Mouse (Mus musculus) gastrocnemius, adult 18-20 months (tissue): ENCODE results near the gene Nol12. TPM values are rescaled to one million over a fixed set of nuclear protein-coding genes. Genes with fewer than 3 reads are reported as not detected.

Experiments
- DNase-seq: peaks from one replicate; pipeline ENCODE4 v3.0.0; 2021; ENCODE audit warnings: low spot score
- total RNA-seq, 2 experiments: library from RNA; stranded (reverse); gene quantifications; 2 replicates each; pipeline ENCODE4 v1.2.3; 2021

Gene Nol12
- total RNA-seq, 2 experiments from 2014 or later, result 26.4 to 29.1 TPM

GRCm38 (mm10) chr15:78948152-78948725 lies 13.5 kb downstream of the Nol12 start:
- DNase-seq, result no peak

GRCm38 (mm10) chr15:78948883-78949282 lies 14.2 kb downstream of the Nol12 start:
- no peak for DNase-seq

GRCm38 (mm10) chr15:78955663-78956062 lies 20.9 kb downstream of the Nol12 start:
- no peak for DNase-seq

DNA sequence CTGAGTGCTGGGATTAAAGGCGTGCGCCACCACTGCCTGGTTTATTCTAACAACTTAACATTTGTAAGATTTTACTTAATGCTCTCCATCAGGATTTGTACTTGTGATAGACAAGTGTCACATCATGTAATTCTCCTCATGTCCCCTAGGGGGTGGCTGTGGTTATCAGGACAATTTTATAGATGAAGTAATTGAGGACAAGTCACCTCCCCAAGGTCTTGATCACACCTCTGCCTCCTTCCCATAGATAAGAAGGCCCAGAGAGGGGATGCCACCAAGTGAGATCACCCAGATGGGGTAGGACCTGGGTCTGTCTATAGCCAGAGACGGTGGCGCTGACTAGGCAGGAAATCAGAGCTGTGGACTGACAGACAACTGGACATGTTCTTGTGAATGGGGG lies 21.6 kb downstream of the Nol12 start:
- DNase-seq, result no peak

DNA sequence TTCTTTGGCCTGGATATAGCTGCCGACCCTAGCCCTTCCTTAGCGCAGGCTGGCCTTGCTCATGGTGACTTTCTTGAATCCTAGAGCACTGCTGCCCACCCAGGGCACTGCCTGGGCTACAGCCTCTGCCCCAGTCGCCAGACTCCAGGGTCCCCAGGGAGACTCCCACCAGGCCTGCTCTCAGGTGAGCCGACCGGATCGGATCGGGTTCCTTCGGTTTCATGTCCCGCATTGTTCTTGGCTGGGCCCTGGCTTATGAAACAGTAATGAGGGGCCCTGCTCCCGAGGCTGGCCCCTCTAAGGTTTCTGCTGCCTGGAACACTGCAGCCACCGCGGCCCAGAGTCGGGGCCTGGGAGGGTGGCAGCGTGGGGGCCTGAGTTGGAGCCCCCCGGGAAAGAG lies 22.3 kb downstream of the Nol12 start:
- no peak for DNase-seq

DNA sequence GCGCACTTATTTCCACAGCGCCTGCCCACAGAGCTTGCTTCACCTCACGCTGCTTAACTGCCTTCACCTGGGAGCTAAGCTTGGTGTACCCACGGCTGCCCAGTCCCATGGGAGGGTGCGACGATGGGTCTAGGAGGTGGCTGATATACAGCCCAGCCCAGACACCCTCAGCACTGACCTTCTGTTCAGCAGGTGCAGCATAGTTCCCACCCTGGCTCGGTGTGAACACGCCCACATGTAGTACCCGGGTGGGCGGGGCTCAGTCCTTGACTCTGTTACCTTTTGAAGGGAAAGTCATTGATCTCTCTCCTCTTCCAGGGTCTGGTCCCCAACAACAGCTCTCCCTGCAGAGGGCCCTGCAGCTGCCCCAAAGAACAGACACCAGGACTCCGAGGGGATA lies 24.8 kb downstream of the Nol12 start:
- DNase-seq, result no peak

GRCm38 (mm10) chr15:78960088-78960487 lies 25.4 kb downstream of the Nol12 start:
- peak; percentile 83 for DNase-seq

DNA sequence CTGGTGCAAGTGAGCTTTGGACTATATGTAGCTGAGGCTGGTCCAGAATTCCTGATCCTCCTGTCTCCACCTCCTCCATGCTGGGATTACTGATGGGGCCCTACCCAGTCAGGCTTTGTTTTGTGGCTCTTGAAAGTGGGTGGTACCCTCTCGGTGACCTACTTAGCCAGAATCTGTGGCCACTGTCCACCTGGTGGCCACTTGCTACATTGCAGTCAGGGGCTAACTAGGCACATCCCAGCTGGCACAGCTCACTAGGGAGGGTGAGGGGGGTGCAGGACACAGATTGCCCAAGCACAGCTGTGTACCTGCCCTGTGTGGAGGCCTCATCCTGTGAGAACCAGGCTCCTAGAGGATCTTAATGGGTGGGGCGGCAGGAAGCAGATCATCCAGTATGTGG lies 28.2 kb downstream of the Nol12 start:
- DNase-seq, result peak; percentile 68

DNA sequence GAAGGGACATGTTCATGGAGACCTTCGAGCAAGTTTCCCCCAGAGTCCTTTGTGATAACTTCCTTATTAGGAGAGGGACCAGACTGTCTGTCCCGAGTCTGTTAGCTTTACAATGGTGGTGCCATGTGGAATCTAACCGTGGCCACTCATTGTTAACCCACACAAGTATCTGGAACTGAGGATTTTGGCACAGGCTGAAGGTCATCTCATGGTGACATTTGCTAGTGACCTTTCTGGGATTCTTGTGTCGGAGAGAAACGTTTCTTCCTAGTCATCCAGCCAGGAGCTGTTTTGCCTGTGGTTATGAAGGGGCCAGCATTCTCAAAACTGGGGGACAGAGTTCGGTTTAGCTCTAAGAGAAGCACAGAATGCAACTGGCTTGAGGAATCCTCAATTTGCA lies 36.9 kb downstream of the Nol12 start:
- DNase-seq, result no peak

- DNase-seq, result no peak
Measured at GRCm38 (mm10) chr15:78973950-78974349, 39.2 kb downstream of the Nol12 start.

GRCm38 (mm10) chr15:78977676-78978159 lies 43.0 kb downstream of the Nol12 start:
- no peak for DNase-seq

GRCm38 (mm10) chr15:78978875-78979274 lies 44.1 kb downstream of the Nol12 start:
- DNase-seq, result peak; percentile 89

DNA sequence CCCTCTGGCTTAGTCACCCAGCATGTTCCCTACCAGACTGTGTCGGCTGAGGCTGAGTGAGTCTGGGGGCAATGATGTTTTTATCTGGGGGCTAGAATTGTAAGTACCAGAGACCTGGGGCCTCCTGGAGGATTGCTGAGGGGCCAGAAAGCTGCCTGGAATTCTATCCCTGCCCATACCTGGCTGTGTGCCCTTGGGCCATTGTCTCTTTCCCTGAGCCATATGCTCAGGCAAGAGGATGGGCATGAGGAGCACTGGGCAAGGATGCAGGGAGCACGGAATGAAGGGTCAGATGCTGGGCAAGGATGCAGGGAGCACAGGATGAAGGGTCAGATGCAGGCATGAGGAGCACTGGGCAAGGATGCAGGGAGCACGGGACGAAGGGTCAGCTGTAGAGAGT lies 45.4 kb downstream of the Nol12 start:
- DNase-seq, result no peak

DNA sequence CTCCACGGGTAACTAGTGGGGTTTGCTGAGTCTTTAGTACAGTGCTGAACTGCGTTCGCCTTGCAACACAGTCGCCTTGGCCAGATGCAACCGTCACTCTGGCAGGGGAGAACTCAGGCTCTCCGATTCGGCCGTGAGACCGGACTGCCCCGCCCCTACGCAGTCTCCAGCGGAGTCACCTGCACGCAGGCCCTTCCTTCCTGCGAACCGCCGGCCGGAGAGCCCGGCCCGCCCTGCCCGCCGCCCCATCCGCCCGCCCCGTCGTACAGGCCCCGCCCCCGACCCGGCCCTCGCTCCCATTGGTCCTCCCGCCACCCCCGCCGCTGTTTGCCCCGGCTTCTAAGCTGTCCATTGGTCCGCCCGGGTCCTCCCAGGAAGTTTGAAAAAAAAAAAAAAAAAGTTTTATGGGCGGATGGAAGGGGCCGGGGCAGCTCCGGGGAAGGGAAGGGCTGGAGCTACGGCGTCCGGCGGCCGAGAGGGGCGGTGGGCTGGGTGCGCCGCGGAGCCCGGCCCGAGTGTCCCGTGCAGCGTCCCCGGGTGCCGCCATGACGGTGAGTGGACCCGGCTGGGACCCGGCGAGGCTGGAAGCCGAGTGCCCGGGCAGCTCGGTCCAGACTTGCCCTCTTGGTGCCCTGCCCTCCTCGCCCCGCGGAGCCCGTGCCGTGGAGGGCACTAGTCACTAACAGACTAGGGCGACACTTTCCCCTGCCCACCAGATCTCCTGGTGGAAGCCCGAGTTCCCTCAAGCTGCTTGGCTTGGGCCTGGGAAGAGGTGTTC lies 48.1 kb downstream of the Nol12 start:
- DNase-seq, result peak; percentile 88

DNA sequence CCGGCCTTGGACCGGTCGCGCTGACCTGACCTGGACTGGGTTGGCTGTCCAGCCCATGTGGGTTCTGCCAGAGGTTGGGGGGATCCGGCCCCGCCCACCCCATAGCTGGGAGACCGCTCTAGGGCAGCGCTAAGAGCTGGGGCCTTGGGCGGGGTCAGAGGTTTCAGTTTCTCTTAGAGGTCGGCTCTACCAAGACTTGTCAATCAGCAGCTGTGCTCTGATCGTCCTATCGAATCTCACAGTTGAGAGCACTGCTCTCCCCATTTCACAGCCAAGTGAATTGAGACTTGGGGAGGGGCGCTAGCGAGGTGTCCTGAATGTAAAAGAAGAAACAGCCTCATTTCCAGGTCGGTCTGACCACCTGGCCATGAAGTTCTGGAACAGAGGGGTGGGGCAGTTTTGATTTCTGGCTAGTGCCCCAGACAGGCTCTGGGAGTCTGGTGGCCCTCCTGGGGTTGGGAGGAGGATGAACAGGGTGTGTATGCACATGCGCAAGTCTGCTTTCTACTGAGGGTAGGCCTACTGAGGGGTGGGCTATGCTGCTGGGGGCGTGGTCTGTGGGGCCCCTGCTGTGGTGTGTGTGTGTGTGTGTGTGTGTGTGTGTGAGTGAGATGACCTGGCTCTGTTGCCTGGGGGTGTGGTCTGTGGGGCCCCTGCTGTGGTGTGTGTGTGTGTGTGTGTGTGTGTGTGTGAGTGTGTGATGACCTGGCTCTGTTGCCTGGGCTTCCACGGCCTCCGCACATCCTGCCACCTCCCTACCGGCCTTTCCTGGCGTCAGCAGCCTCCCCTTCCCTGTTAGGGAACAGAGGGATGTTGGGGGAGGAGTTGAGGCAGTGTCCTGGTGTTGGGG lies 48.9 kb downstream of the Nol12 start:
- DNase-seq, result peak; percentile 60

DNA sequence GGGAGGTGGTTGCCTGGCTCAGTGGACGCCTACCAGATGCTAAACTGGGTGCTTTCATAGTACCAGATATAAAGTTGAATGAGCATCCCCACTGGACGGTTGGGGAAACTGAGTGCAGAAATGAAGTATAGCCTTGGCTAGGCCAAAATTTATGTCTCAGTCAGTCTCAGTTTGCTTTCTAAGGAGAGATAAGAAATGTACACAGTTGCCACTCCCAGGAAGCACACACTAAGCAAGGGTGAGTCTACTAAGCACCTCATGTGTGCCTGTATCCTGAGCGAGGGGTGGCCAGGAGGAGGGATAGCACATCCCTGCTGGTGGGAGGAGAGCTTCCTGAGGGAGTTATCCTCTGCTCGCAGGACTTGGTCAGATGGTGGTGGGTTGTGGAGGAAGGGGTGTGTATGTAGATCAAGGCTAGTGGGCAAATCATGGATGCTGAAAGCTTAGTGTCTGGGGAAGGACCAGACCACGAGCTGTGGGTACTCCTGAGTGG lies 49.6 kb downstream of the Nol12 start:
- no peak for DNase-seq

DNA sequence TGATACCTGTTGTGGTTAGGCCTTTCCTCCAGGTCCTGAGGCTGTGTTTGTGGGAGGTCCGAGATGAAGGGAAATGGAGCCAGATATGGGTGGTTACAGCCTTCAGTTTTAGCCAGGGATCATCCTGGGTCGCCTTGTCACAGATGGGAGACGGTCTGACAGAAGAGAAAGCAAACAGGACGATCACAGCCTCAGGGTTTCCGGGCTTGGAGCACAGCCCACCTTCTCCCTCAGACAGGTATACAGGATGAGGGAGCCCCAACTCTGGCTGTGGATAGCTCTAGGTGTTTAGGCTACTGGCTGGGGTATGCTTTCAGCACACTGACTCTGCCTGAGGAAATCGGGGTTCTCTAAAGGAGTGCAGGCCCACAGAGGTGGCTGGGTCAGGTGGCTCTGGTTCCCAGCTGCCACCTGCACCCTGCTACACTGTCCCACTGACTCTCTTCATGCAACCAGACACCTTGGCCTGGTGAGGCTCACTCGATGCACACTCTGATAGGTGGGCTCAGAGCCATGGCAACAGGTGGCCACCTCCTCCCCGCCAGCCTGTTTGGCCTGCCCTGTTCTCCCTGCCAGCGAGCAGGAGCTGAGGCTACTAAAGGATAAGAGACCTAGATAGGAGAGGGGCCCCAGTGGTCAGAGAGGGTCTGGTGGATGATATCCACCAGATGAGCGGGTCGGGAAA lies 51.9 kb downstream of the Nol12 start:
- peak; percentile 87 for DNase-seq

DNA sequence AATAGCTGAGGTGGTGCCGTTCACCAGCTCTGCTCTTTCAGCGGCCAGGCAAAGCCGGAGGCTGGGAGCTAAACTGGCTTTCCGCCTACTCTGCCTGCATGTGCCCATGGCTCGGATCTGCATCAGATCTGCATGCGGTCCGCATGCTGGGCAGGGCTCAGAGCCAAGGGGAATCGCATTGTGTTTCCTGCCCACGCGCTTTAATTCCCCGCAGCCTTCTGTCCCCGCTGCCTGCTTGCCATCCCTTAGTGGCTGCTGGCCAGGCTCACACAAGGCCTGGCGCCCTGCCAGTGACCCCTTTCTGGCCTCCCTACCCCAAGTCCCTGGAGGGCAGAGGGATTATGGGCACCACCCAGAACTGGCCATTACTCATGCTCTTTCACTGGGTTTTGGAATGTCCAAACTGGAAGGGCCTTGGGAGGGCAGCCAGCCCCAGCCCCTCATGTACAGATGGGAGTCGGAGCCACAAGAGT lies 53.8 kb downstream of the Nol12 start:
- DNase-seq, result peak; percentile 58

GRCm38 (mm10) chr15:78989152-78990092 lies 54.7 kb downstream of the Nol12 start:
- DNase-seq, result peak; percentile 67

DNA sequence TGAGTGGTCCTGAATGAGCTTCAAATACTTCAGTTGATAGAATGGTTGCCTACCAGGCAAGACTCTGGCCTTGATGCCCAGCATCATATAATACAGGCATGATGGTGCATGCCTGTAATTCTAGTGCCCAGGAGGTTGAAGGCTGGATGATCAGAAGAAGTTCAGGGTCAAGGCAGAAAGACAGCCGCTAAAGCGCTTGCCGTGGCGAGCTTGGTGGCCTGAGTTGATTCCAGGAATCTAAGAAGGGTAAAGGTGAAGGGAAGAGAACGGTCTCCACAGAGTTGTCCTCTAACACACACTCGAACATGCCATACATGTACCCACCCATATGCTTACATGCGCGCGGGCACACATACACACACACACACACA lies 55.3 kb downstream of the Nol12 start:
- DNase-seq, result no peak
